Mouse (Mus musculus): Measurements from ENCODE around the gene Cebpg. TPM values are rescaled to one million over a fixed set of nuclear protein-coding genes. Genes with fewer than 3 reads are reported as not detected.

The Cebpg gene
- polyA plus RNA-seq, 1 experiment from 2014 or later = 36.3 TPM

DNA sequence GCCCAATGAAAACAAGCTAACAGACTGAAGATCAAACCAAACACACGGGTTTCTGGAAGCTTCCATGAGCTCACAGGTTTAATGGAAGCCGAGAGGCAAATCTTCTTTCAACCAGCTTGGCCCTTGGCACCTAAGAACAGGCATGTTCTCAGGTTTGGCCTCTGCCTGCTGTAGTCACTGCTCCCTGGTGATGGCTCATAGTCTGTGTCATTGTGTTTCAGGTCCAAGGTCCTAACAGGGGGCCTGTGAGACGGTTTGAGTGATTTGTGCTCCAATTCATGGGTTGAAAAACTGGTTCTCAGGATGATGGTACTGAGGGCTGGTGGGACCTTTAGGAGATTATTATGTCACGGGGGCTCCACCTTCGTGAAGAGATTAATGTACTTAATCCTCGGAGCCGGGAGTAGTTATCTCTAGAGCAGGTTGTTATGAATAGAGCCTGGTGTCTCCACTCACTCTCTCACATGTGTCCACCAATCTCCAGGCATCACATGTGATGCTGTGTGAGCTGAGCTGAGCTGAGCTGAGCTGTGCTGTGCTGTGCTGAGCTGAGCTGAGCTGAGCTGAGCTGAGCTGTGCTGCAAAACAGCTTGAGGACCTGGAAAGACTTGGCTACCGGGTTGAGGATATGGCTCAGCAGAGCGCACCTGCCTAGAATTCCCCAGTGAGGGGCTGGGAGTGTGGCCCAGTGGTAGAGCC lies 25.2 kb upstream of the Cebpg start:
- DNase-seq (ENCODE audit: low spot score) (no peak), ATAC-seq (replicated peaks; ENCODE audit: insufficient number of reproducible peaks, low FRiP score, low TSS enrichment, low read depth) (no peak)
- no peaks in the 10 kb centered on the region; the same call in 1 of the 2 replicates for H3K4me1 ChIP-seq (ENCODE audit: control insufficient read depth, insufficient read depth, low read length)
- H3K36me3 ChIP-seq (replicated peaks; ENCODE audit: control insufficient read depth, insufficient read depth, low read depth, low read length) = no peaks in the 10 kb centered on the region
- H3K4me3 ChIP-seq (ENCODE audit: low read depth, low read length) = no peak overlapping the region
- 81% methylated on average over 9 of the region's 9 CpGs for WGBS
- H3K9me3 ChIP-seq (replicated peaks; ENCODE audit: control insufficient read depth, low read length) = no peaks in the 10 kb centered on the region
- no peak overlapping the region for H3K4me2 ChIP-seq (ENCODE audit: low read depth, low read length)
- no peaks in the 10 kb centered on the region for H3K27me3 ChIP-seq (ENCODE audit: control insufficient read depth, insufficient read depth, low read length)
- H3K9ac ChIP-seq (replicated peaks; ENCODE audit: low read length) = no peak overlapping the region
- no peak overlapping the region; the same call in 1 of the 2 replicates for H3K27ac ChIP-seq (replicated peaks; ENCODE audit: low read depth, low read length)

GRCm38 (mm10) chr7:35080843-35081338 lies 24.5 kb upstream of the Cebpg start:
- DNase-seq (ENCODE audit: low spot score) = peak; percentile 33
- H3K4me1 ChIP-seq (ENCODE audit: control insufficient read depth, insufficient read depth, low read length) = no peaks in the 10 kb centered on the region; the same call in 1 of the 2 replicates
- WGBS = 27% methylated on average over 10 of the region's 10 CpGs
- no peak overlapping the region for H3K4me3 ChIP-seq (ENCODE audit: low read depth, low read length)
- no peaks in the 10 kb centered on the region for H3K9me3 ChIP-seq (replicated peaks; ENCODE audit: control insufficient read depth, low read length)
- no peak for ATAC-seq (replicated peaks; ENCODE audit: insufficient number of reproducible peaks, low FRiP score, low TSS enrichment, low read depth)
- H3K27me3 ChIP-seq (ENCODE audit: control insufficient read depth, insufficient read depth, low read length) = no peaks in the 10 kb centered on the region
- no peaks in the 10 kb centered on the region for H3K36me3 ChIP-seq (replicated peaks; ENCODE audit: control insufficient read depth, insufficient read depth, low read depth, low read length)
- no peak overlapping the region; the same call in 1 of the 2 replicates for H3K9ac ChIP-seq (replicated peaks; ENCODE audit: low read length)
- no peak overlapping the region for H3K4me2 ChIP-seq (ENCODE audit: low read depth, low read length)
- peak overlapping the region; percentile 52; the same call in 1 of the 2 replicates for H3K27ac ChIP-seq (replicated peaks; ENCODE audit: low read depth, low read length)

DNA sequence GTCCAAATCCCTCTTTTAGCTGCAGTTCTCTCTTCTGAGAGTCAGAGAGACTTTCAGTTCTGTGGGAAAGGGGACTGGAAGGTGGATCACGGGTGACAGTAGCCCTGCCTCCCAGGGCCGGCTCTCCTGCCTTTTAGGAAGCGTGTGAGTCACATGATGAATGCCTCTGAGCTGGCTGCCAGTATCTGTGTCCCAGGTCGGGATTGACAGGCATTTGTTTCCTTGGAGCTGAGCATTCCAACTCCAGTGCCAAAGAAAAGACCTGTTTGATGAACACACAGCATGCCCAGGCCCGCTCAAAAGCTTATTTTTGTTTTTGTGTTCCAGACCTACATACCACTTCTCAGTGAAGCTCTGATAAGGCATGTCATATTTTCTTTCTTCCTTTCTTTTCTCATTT lies 20.3 kb upstream of the Cebpg start:
- H3K36me3 ChIP-seq (replicated peaks; ENCODE audit: control insufficient read depth, insufficient read depth, low read depth, low read length) = no peaks in the 10 kb centered on the region
- H3K4me3 ChIP-seq (ENCODE audit: low read depth, low read length) = no peak overlapping the region
- no peaks in the 10 kb centered on the region for H3K27me3 ChIP-seq (ENCODE audit: control insufficient read depth, insufficient read depth, low read length)
- no peaks in the 10 kb centered on the region for H3K9me3 ChIP-seq (replicated peaks; ENCODE audit: control insufficient read depth, low read length)
- H3K27ac ChIP-seq (replicated peaks; ENCODE audit: low read depth, low read length) = no peak overlapping the region
- H3K4me2 ChIP-seq (ENCODE audit: low read depth, low read length) = no peak overlapping the region
- DNase-seq (ENCODE audit: low spot score) = no peak
- no peak for ATAC-seq (replicated peaks; ENCODE audit: insufficient number of reproducible peaks, low FRiP score, low TSS enrichment, low read depth)
- WGBS = 44% methylated on average over 5 of the region's 5 CpGs
- no peak overlapping the region for H3K9ac ChIP-seq (replicated peaks; ENCODE audit: low read length)
- no peaks in the 10 kb centered on the region; the same call in 1 of the 2 replicates for H3K4me1 ChIP-seq (ENCODE audit: control insufficient read depth, insufficient read depth, low read length)

- Histone ChIP-seq H3K4me3 (ENCODE audit: low read depth, low read length) (no peak overlapping the region), H3K27me3 (ENCODE audit: control insufficient read depth, insufficient read depth, low read length) (no peaks in the 10 kb centered on the region), H3K4me2 (ENCODE audit: low read depth, low read length) (no peak overlapping the region), H3K36me3 (replicated peaks; ENCODE audit: control insufficient read depth, insufficient read depth, low read depth, low read length) (no peaks in the 10 kb centered on the region), H3K9me3 (replicated peaks; ENCODE audit: control insufficient read depth, low read length) (no peaks in the 10 kb centered on the region), H3K27ac (replicated peaks; ENCODE audit: low read depth, low read length) (no peak overlapping the region), H3K9ac (replicated peaks; ENCODE audit: low read length) (no peak overlapping the region), H3K4me1 (ENCODE audit: control insufficient read depth, insufficient read depth, low read length) (no peaks in the 10 kb centered on the region)
- WGBS = 76% methylated on average over 8 of the region's 8 CpGs
- ATAC-seq (replicated peaks; ENCODE audit: insufficient number of reproducible peaks, low FRiP score, low TSS enrichment, low read depth) (no peak), DNase-seq (ENCODE audit: low spot score) (no peak)
Measured at GRCm38 (mm10) chr7:35066640-35067212, 10.4 kb upstream of the Cebpg start.

GRCm38 (mm10) chr7:35065958-35066357 lies 9.6 kb upstream of the Cebpg start:
- no peaks in the 10 kb centered on the region for H3K9me3 ChIP-seq (replicated peaks; ENCODE audit: control insufficient read depth, low read length)
- 74% methylated on average over 3 of the region's 3 CpGs for WGBS
- no peak overlapping the region for H3K9ac ChIP-seq (replicated peaks; ENCODE audit: low read length)
- H3K4me3 ChIP-seq (ENCODE audit: low read depth, low read length) = no peak overlapping the region
- no peak overlapping the region for H3K4me2 ChIP-seq (ENCODE audit: low read depth, low read length)
- H3K4me1 ChIP-seq (ENCODE audit: control insufficient read depth, insufficient read depth, low read length) = no peaks in the 10 kb centered on the region
- DNase-seq (ENCODE audit: low spot score) (no peak), ATAC-seq (replicated peaks; ENCODE audit: insufficient number of reproducible peaks, low FRiP score, low TSS enrichment, low read depth) (no peak)
- H3K27me3 ChIP-seq (ENCODE audit: control insufficient read depth, insufficient read depth, low read length) = no peaks in the 10 kb centered on the region
- H3K36me3 ChIP-seq (replicated peaks; ENCODE audit: control insufficient read depth, insufficient read depth, low read depth, low read length) = no peaks in the 10 kb centered on the region
- no peak overlapping the region for H3K27ac ChIP-seq (replicated peaks; ENCODE audit: low read depth, low read length)

DNA sequence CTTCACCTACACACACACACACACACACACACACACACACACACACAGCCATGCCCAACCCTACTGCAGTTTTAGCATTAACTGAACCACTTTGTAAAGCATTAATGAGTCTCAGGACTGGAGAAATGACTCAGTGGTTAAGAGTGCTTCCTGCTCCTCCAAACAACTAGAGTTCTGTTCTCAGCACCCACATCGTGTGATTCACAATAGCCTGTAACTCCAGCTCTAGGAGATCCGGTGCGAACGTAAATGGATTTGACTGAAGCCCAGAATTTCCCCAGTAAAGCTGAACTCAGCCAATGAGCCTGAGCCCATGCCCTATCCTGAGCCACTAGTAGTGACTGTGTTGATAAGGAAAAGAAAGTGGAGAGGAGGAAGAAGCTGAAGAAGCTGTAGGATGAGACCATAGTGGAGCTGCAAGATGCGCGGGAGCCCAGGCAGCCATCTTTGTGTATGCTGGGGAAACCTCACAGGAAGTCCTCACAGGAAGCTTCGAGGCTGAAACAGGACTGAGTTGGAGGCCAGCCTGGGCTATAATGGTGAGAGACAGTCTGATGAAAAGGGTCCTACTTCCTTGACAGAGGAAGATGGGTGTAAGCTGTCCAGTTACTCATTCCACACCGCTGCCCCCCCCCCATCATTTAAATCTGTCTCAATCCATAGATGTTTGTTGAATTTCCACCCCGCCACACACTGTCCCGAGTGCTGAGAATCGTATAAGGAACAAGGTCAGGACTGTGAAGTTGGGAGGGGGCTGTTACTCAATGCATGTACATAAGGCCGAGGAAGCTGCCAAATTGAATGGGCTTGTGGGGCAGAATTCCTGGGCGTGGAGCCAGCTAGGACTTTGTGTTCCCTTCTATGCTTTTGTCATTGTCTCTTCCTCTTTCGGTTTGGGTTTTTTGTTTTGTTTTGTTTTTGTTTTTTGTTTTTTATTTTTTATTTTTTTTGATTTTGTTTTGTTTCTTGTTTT lies 8.2 kb upstream of the Cebpg start:
- ATAC-seq (replicated peaks; ENCODE audit: insufficient number of reproducible peaks, low FRiP score, low TSS enrichment, low read depth) (no peak), DNase-seq (ENCODE audit: low spot score) (no peak)
- Histone ChIP-seq H3K27ac (replicated peaks; ENCODE audit: low read depth, low read length) (no peak overlapping the region), H3K4me2 (ENCODE audit: low read depth, low read length) (no peak overlapping the region), H3K4me1 (ENCODE audit: control insufficient read depth, insufficient read depth, low read length) (no peaks in the 10 kb centered on the region), H3K27me3 (ENCODE audit: control insufficient read depth, insufficient read depth, low read length) (no peaks in the 10 kb centered on the region), H3K36me3 (replicated peaks; ENCODE audit: control insufficient read depth, insufficient read depth, low read depth, low read length) (no peaks in the 10 kb centered on the region), H3K4me3 (ENCODE audit: low read depth, low read length) (no peak overlapping the region), H3K9me3 (replicated peaks; ENCODE audit: control insufficient read depth, low read length) (no peaks in the 10 kb centered on the region), H3K9ac (replicated peaks; ENCODE audit: low read length) (no peak overlapping the region)
- 84% methylated on average over 14 of the region's 14 CpGs for WGBS

DNA sequence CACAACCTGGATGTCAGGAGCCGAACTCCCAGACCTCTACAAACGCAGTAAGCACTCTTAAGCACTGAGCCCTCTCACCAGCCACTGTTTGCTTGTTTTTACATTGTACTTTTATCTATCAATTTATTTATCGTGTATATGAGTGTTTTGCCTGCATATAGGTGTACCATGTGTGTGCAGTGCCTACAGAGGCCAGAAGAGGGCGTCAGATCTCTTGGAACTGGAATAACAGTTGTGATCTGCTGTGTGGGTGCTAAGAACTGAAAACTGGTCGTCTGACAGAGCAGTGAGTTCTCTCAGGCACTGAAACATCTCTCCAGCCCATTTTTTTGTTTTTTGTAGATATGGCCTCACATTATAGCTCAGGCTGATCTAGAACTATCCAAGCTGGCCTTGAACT lies 3.1 kb upstream of the Cebpg start:
- Histone ChIP-seq H3K9me3 (replicated peaks; ENCODE audit: control insufficient read depth, low read length) (no peaks in the 10 kb centered on the region), H3K9ac (replicated peaks; ENCODE audit: low read length) (no peak overlapping the region), H3K27me3 (ENCODE audit: control insufficient read depth, insufficient read depth, low read length) (no peaks in the 10 kb centered on the region), H3K36me3 (replicated peaks; ENCODE audit: control insufficient read depth, insufficient read depth, low read depth, low read length) (no peaks in the 10 kb centered on the region), H3K4me1 (ENCODE audit: control insufficient read depth, insufficient read depth, low read length) (0 out of 2 replicates have a peak, but pooled peaks cover 2% of the 10 kb centered on the region), H3K4me3 (ENCODE audit: low read depth, low read length) (no peak overlapping the region), H3K27ac (replicated peaks; ENCODE audit: low read depth, low read length) (no peak overlapping the region), H3K4me2 (ENCODE audit: low read depth, low read length) (no peak overlapping the region)
- 65% methylated on average over 5 of the region's 5 CpGs for WGBS
- DNase-seq (ENCODE audit: low spot score) (no peak), ATAC-seq (replicated peaks; ENCODE audit: insufficient number of reproducible peaks, low FRiP score, low TSS enrichment, low read depth) (no peak)

Measured in embryonic facial prominence, embryonic 11.5 days (tissue).